Mouse (Mus musculus) adrenal gland, adult 18-20 months (tissue): ENCODE measurements around the gene Ptges3. TPM values are rescaled to one million over a fixed set of nuclear protein-coding genes. Genes with fewer than 3 reads are reported as not detected.

Experiments
- DNase-seq, 2 experiments: peaks; one replicate each; pipeline ENCODE4 v3.0.0; 2021 to 2022; ENCODE audit warnings: low spot score in 2 of 2
- microRNA-seq, 2 experiments: library from miRNA; unstranded; fragments of <30 nt; microRNA quantifications; one replicate each; pipeline ENCODE4 v1.2.0; 2021; ENCODE audit warnings: borderline number of aligned reads in 2 of 2
- total RNA-seq, 2 experiments: library from RNA; stranded (reverse); gene quantifications; 1 replicate in 1 of 2; 2 replicates in 1 of 2; pipeline ENCODE4 v1.2.3; 2021

Gene Ptges3
- total RNA-seq, 2 experiments from 2014 or later: 228 to 248 TPM

GRCm38 (mm10) chr10:128091564-128092505 is 33.1 kb downstream of the Ptges3 start, which contains the start of gene Baz2a:
Gene Baz2a (plus strand): TSS chr10:128091577.
- DNase-seq: peak; percentile 59 to 65

- peak; percentile 80 to 82 for DNase-seq
Observed at GRCm38 (mm10) chr10:128092506-128093495, 34.0 kb downstream of the Ptges3 start.

- peak in 1 of 2 experiments; percentile 35 for DNase-seq
Observed at GRCm38 (mm10) chr10:128093496-128094294, 34.9 kb downstream of the Ptges3 start.

- DNase-seq: peak; percentile 81 to 85
Observed at GRCm38 (mm10) chr10:128094340-128094968, 35.7 kb downstream of the Ptges3 start.

DNA sequence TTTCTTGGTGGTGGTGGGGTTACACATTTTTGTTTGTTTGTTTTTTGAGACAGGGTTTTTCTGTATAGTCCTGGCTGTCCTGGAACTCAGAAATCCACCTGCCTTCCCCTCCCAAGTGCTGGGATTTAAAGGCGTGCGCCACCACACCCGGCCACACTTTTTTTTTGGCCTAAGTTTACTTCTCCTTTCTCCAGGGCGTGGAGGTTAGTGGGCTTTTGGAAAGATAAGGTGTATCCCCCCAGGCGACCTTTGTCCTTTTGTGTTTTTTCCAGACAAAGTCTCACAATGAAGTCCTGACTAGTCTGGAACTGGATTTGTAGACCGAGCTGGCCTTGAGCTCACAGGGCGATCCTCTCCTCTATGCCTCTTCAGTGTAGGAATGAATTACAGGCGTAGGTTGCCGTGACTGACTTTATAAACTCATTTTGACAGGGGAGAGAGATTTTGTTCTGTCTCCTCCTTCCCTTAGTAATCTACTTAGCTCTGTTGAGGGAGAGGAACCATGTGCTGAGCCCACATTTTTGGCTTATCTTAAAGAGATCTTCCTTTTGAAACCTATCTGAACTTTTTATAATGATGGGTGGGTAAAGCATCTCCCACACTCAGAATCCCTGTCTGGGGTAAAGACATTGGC is 36.4 kb downstream of the Ptges3 start:
- no peak for DNase-seq

DNA sequence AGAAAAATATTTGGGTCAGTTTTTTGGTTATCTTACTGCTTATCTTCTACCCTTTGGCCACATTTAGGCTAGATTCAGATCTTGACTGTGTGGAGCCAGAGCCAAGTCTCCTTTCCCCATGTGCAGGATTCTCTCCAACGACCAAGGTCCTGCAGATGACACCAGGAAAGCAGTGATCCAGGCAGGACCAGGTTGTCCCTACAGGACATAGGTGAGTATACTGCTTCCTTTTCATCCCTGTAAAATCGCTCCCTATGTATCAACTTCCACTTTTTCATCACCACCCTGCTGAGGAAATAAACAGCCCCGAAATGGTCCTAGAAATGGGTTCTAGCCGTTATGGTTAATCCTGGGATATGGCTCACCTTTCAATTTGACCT is 37.5 kb downstream of the Ptges3 start:
- no peak for DNase-seq

DNA sequence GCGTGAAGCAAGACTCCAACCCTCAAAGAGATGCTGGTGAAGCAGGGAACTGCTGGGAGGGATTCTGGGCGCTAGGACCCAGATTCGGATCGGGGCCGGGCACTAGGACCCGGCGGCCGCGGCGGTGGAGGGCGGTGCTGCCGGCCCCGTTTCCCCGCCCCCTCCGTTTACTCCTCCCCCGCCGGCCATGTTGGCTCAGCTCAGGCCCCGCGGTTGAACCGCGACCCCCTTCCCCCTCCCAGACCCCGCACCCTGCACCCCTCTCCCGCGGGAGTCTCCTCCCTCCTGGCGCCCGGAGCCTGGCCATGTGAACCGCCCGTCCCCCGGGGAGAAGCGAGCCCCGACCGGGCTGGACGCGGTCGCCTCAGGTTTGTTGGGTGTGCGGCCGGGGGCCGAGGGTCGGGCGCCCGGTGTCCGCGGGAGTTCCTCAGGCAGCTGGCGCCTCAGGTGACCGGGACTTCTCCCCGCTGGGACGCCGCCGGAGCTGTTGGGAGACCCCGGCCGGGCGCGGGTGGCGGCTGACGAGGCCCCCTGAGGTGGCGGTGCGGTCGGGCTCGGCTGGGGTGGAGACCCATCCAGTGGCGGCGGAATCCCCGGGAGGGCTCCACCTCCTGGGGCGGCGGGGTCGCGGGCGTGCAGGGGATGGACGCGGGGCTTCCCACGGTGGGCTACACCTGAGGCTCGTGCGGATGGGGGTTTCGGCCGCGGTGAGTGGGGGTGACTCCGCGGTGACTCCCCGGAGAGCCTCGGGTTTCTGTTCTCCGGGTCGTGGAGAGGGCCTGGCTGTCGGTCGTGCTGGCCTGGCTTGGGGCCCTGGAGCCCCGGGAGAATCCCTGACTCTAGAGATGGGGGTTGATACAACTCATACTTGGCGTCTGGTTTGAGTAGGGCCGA is 38.2 kb downstream of the Ptges3 start:
- DNase-seq: peak; percentile 81 to 84

- DNase-seq: peak; percentile 50 to 62
Observed at GRCm38 (mm10) chr10:128097587-128097971, 38.8 kb downstream of the Ptges3 start.

GRCm38 (mm10) chr10:128110103-128110761 is 51.5 kb downstream of the Ptges3 start:
- no peak for DNase-seq

DNA sequence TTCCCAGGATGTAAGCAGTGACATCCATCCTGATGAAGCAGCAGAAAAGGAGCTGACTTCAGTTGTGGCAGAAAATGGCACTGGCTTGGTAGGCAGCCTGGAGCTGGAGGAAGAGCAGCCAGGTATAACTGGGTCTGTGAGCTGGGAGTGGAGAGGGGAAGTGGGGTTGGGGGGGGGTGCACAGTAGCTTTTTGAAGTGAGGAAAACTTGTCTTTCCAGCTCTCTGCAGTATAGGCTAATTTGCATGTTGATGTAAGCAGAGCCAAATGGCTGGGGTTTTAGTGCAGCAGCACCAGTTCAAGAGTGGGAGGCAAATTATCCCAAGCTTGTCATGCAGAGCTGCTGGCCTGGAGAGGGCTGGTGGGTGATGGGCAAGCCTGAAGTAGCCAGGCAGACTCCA is 52.5 kb downstream of the Ptges3 start:
- DNase-seq: no peak

DNA sequence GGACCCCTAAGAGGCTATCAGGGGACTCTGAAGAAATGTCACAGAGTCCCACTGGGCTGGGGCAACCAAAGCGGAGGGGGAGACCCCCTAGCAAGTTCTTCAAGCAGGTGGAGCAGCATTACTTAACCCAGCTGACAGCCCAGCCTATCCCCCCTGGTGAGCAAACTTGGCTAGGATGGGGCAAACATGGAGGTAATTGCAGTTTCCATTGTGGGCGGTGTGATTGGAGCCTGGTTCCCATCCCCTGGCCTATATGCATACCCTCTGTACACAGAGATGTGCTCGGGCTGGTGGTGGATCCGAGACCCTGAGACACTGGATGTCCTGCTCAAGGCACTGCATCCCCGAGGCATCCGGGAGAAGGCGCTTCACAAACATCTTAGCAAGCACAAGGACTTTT is 65.1 kb downstream of the Ptges3 start:
- no peak for DNase-seq

DNA sequence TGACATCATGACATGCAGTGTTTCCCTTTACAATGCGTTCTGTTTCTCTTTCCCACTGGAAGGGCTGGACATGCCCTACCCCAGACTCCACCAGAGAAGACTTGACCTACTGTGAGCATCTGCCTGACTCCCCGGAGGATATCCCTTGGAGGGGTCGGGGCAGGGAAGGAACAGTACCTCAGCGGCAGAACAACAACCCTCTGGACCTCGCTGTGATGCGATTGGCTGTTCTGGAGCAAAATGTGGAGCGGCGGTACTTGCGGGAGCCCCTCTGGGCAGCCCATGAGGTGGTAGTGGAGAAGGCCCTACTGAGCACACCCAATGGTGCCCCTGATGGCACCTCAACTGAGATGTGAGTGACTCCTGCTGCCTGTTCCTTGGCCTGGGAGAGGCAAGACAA is 66.1 kb downstream of the Ptges3 start:
- no peak for DNase-seq

GRCm38 (mm10) chr10:128125951-128126350 is 67.2 kb downstream of the Ptges3 start:
- no peak for DNase-seq

Small RNA genes within 50 kb of the gene (microRNA-seq; reads per million reads assigned to microRNA genes)
- gene Mir677: 50.1 to 77.8 reads per million in 2 experiments

Other genes starting within 250 kb of the Ptges3 start
- gene Rdh19, start 209.0 kb upstream of the Ptges3 start, total RNA-seq: not detected
- gene Rdh16f2, start 192.5 kb upstream of the Ptges3 start, total RNA-seq: under 1 TPM in 1 of 2 experiments, not detected in 1; 0.33 TPM
- not detected for gene Rdh7, start 170.1 kb upstream of the Ptges3 start, total RNA-seq
- 1 to 10 TPM in 1 of 2 experiments, under 1 TPM in 1; 0.32 to 2.7 TPM for gene Sdr9c7, start 160.4 kb upstream of the Ptges3 start, total RNA-seq
- not detected for gene Hsd17b6, start 51.3 kb upstream of the Ptges3 start, total RNA-seq
- gene Prim1, start 43.8 kb upstream of the Ptges3 start, total RNA-seq: 1 to 10 TPM; 2.8 to 3.5 TPM
- gene Naca, start 23.4 kb upstream of the Ptges3 start, total RNA-seq: 100 to 1,000 TPM; 612 to 654 TPM
- gene Atp5b, start 24.3 kb downstream of the Ptges3 start, total RNA-seq: 1,000 to 10,000 TPM; 2,783 to 4,328 TPM
- gene Baz2a, start 32.6 kb downstream of the Ptges3 start, total RNA-seq: 10 to 100 TPM; 35.6 to 45.3 TPM
- 100 to 1,000 TPM in 1 of 2 experiments, 10 to 100 TPM in 1; 90.1 to 106 TPM for gene Rbms2, start 121.3 kb downstream of the Ptges3 start, total RNA-seq
- 1 to 10 TPM; 2.9 TPM for gene Gls2, start 135.5 kb downstream of the Ptges3 start, total RNA-seq
- gene Spryd4, start 152.9 kb downstream of the Ptges3 start, total RNA-seq: 10 to 100 TPM; 15.4 to 17.7 TPM
- not detected for gene Mip, start 166.9 kb downstream of the Ptges3 start, total RNA-seq
- 1 to 10 TPM; 3.9 to 5.4 TPM for gene Timeless, start 173.1 kb downstream of the Ptges3 start, total RNA-seq
- not detected for gene Apon, start 195.1 kb downstream of the Ptges3 start, total RNA-seq
- 10 to 100 TPM in 1 of 2 experiments, under 1 TPM in 1; 0.64 to 10.7 TPM for gene Apof, start 209.7 kb downstream of the Ptges3 start, total RNA-seq
- 10 to 100 TPM; 25.8 to 33.0 TPM for gene Stat2, start 211.6 kb downstream of the Ptges3 start, total RNA-seq
- not detected for gene Il23a, start 239.8 kb downstream of the Ptges3 start, total RNA-seq
- gene Pan2, start 244.4 kb downstream of the Ptges3 start, total RNA-seq: 10 to 100 TPM; 14.5 to 19.1 TPM